Mouse (Mus musculus) lung, postnatal 36 days (tissue): ENCODE measurements at regions not wholly inside any gene's neighbourhood (a gene's known extent, or its start where the extent isn't known, plus 50 kb on each side); places are given as distances from the start of the nearest gene placed in this dataset.
A peak's percentile ranks its signal among the peaks of the same experiment; 100 is the strongest.

ENCODE experiments used
- DNase-seq: peaks from one replicate; pipeline ENCODE4 v3.0.0; 2022; ENCODE audit warnings: mixed read lengths

- peak; percentile 37 for DNase-seq
Observed at GRCm38 (mm10) chr3:149216759-149217400, 226.5 kb upstream of the Adgrl2 start.

DNA sequence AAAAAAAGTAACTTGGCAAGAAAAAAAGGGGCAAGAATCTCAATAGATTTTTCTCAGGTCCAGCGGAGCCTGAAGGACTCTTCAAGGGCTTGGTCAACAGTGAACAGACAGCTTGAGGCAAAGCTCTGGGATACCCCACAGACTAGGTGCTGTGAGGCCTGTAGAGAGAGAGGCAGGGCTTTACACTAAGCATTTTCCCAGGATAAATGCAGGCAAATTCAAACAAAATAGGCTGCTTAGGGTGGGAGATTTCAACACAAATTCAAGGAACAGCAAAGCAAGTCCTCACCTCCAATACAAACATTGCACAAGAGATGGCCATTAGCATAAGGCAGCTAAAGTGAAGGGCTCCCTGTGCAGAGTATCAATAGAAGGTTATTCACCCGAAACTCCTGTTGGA, 225.3 kb upstream of the Adgrl2 start:
- peak; percentile 55 for DNase-seq

DNA sequence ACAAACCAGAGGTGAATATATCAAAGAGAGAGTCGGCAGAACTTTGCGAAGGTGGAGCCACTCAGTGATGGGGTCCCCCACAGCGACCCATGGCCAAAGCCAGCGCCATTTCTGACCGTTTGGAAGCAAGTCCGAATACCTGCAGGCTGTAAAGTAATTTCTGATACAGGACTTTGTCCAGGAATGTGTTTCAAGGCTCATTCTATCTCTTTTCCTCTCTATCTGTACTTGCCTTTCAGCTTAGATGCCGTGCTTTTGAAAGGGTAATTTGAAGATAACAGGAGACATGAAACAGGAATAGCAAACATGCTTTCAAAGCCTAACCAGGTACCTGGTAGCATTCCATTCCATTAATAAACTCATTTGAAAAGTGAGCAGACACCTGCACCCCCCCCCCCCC, 221.6 kb upstream of the Adgrl2 start:
- no peak for DNase-seq

GRCm38 (mm10) chr3:149209260-149209659, 218.9 kb upstream of the Adgrl2 start:
- DNase-seq = no peak

- DNase-seq = peak; percentile 37
Observed at GRCm38 (mm10) chr3:149203451-149203850, 213.1 kb upstream of the Adgrl2 start.

DNA sequence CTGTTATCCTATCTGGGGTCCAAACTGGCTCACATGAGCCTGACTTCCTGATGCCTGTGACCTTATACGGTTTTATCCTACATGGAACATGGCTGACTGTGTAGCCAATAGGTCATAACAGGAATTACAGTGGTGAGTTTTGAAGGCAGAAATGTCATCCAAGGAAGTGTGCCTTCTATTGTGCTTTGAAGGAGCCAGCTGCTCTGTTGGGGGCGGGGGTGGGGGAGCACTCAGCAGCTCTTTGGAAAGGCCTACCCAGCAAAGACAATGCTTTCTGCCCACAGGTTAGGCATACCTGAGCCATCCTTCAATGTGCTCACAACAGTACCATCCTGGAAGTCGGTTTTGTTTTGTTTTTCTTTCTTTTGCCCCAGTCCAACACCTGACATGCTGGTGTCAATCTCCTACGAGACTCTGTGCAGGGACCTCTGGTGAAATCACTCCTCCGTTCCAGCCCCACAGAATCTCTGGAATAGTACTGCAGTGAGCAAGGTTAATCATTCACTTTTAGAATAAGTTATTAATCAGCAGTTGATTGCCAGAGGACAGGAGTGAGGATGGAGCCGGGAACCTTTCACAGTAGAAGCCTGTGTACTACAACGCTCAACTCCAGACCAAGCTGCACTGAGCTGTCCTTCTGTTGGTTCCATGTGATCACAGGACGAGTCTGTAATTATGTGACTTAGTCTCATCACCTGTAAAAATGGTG, 206.3 kb upstream of the Adgrl2 start:
- DNase-seq = no peak

DNA sequence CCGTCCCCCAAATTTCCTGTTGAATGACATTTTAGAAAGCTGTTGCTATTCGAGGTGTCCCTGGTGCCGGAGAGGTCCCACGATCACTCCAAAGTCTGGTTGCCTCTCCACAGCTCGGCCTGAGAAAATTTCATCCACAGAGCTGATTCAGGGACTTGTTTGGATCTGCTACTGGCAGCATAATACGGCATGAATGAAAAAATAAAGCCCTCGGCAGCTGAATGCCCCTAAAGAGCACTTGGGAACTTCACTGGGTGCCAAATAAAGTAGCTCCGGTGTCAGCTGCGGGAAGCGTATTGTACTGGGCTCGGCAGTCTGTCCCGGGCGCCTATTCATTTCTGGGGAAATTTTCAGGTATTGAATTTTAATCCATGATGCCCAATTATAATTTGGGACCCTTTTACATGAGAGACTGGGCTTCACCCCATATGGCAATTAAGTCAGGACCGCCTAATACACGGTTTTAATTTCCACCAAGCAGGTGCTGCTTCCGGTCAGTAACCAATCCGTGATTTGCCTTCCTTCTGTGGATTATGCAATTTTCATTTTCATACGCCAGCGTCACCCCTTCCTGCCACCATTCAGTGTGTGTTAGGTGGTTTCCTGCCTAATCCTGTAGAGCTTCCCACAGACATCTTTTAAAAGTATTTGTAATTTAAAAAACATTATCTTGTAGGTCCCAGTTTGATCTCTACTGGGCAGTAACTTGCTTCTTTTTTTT, 200.7 kb upstream of the Adgrl2 start:
- DNase-seq = no peak

DNA sequence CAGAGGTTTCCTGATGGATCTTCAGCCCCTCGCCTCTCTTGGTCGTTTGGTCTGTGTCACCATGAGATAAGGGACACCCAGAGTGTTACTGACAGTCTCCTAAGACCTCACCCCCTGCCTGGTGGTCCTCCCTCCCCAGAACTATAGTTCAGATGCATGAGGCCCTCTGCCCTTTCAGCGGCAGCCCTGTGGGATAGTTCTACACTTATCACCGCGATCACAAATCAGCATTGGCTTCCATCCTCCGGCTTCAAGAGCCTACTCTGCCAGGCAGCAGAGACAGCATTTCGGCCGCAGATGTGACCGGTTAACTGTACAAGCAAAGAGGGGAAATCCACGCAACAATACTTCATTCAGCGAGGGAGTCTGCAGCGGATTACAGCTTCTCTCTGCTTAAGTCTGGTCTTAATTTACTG, 193.8 kb upstream of the Adgrl2 start:
- DNase-seq = no peak

GRCm38 (mm10) chr3:149182095-149182494, 191.7 kb upstream of the Adgrl2 start:
- DNase-seq = no peak

DNA sequence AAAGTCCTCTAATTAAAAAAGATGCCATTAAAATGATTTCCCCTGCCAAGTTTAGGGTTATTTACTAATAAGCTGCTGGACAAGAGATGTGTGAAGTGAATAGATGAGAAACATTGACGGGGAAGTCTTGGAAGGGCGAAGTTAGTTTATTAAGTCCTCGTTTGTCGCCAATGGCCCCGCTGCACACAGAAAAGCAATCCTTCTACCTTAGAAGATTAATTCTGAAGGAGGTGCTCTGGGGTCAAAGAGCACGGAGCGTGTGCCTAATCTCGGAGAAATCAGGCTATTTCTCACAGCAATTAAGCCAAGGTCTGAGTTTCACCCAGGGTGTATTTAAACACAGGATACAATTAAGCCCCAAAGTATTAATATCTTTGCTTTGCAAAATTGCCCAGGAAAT, 189.8 kb upstream of the Adgrl2 start:
- DNase-seq = no peak

DNA sequence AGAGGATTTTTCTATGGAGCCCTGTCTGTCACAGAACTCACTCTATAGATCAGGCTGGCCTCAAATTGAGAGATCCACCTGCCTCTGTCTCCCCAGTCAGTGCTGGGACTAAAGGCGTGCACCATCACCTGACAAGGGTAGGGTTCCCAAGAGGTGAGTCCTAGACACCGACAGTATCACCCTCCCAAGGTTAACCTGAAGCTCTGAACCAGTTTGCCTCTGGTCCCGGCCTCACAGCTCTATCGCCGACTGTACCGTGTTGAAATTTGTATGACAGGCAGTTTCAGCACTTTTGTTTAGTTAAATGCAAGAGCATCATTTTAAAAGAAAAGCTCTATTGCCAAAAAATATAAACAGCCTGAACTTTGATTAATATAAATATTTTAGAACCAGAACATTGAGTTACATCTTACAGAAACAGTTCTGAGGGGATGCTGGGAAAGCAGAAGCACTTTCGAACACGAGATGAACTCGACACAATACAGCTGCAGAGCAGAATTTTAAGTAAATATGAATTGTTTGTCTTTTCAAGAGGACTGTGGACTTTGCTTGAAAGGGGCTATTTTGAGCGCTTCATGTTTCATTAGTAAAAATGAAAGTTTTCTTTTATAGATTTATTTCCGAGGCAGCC, 189.2 kb upstream of the Adgrl2 start:
- DNase-seq = no peak

GRCm38 (mm10) chr3:149178891-149179290, 188.5 kb upstream of the Adgrl2 start:
- no peak for DNase-seq

GRCm38 (mm10) chr3:149174689-149175390, 184.5 kb upstream of the Adgrl2 start:
- no peak for DNase-seq

GRCm38 (mm10) chr3:149173537-149173936, 183.2 kb upstream of the Adgrl2 start:
- peak; percentile 66 for DNase-seq

- no peak for DNase-seq
Observed at GRCm38 (mm10) chr3:149171766-149172165, 181.4 kb upstream of the Adgrl2 start.

- DNase-seq = peak; percentile 65
Observed at GRCm38 (mm10) chr3:149170191-149170590, 179.8 kb upstream of the Adgrl2 start.

GRCm38 (mm10) chr3:149169442-149169841, 179.1 kb upstream of the Adgrl2 start:
- DNase-seq = no peak

GRCm38 (mm10) chr3:149167997-149168396, 177.6 kb upstream of the Adgrl2 start:
- no peak for DNase-seq

- DNase-seq = no peak
Observed at GRCm38 (mm10) chr3:149164804-149165203, 174.4 kb upstream of the Adgrl2 start.

GRCm38 (mm10) chr3:149163591-149163990, 173.2 kb upstream of the Adgrl2 start:
- no peak for DNase-seq

DNA sequence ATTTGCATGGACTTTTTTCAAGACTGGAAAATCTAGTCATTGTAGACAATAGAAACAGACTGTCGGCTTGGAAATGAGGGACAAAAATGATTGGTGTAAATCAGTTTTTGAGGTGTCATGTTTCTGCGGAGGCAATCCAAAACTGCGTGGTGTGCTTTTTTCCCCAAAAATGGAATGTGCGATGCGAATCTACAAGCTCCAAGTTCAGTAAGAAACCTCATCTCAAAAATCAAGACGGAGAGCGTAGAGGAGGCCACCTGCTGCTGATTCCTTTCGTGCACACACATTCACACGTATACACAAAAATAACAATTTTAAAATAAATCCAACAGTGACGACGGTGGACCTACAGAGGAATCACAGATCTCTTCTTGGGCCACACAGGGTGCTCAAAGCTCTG, 170.5 kb upstream of the Adgrl2 start:
- DNase-seq = no peak

DNA sequence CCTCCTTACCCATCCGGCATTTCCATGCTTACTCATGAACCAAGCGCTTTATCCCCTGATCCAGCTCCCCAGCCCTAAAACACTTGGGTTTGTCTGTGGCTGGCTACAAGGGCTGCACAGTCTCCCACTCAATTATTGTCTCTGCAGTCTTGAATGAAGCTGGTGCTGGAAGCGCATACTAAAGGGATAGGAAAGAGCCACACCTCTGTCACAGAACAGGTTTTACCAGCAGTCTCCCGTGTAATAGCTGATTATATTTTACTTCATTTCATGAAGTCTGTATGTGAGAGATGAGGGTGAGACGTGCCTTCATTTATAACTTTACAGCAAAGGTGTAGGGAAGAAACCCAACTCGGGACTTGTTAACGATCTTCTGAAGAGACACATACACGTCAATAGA, 167.0 kb upstream of the Adgrl2 start:
- DNase-seq = no peak

- DNase-seq = no peak
Observed at GRCm38 (mm10) chr3:149152312-149152711, 162.0 kb upstream of the Adgrl2 start.
